Mouse (Mus musculus): ENCODE results near the gene Dnajb14.
"Not testable (repeated sequence)": the region's sequence is repeated elsewhere in the genome, so short reads cannot be mapped to it uniquely, and the experiment has no call there.

The Dnajb14 gene

DNA sequence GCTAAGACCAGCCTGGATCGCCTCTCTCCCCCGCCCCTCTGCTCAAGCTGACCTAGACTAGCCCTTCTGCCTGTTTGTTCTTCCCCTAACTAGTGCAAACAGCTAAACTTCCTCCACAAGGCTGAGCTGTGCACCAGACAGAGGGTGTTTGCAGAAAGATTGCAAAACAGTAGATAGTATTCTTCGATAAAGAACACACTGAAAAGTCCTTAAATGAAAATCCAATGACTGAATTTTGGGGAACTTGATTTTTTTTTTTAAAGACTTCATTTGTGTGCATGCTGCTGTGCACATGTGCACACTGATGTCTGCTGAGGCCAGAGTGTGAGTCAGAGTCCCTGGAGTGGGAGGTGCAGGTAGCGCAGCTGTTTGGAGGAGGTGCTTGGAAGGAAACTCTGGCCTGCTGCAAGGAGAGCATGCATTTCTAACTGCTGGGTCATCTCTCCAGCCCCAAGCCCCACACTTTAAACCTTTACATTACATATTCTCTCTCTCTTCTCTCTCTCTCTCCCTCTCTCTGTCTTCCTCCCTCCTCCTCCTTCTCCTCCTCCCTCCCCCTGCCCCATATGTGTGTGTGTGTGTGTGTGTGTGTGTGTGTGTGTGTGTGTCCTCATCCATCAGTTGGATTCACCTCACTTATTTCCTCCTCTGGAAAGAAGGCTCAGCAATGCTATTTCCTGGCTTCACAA is 84.9 kb downstream of the Dnajb14 start:
- peak; percentile 88 for DNase-seq (ENCODE audit: low read depth, low spot score)

DNA sequence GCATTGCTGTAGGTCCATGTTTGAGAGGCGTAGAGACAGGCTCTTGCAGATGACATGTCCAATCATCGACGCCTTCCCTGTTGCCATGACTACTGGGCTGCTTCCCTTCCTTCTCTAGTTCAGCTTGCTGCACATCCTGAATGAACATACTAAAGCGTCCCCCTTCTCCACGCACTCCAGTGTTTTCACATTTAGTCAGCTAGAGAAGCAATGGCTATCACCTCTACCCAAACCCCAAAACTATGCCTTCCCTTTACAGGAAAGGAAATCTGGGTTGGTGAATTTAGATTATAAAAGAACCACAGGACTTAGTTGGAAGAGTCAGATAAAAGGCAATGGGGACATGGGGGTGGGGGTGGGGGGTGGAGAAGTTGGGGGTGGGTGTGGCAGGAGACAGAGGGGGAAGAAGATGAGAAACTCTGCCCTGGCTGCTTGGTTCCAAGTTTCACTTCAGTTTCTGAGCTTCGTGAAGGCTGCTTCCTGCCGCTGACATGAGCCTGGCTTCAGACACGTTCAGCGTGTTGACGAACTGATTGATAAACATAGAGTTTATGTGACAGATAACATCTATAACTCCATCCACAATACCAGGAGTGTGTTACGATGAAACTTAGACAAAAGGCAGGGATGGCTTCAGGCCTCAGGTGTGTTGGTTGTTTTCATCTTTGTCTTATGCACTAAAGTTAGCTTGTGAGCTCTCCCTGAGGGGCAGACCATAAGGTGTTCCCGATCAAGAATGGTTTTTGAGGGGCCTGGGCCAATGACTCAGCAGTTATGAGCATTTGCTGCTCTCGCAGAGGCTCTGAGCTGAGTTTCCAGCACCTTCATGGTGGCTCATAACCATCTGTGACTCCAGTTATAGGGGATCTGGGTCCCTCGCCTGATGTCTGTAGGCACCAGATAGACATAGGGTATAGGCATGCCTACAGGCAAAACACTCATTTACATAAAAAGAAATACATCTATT is 85.7 kb downstream of the Dnajb14 start:
- DNase-seq (ENCODE audit: low read depth, low spot score), result peak; percentile 90

DNA sequence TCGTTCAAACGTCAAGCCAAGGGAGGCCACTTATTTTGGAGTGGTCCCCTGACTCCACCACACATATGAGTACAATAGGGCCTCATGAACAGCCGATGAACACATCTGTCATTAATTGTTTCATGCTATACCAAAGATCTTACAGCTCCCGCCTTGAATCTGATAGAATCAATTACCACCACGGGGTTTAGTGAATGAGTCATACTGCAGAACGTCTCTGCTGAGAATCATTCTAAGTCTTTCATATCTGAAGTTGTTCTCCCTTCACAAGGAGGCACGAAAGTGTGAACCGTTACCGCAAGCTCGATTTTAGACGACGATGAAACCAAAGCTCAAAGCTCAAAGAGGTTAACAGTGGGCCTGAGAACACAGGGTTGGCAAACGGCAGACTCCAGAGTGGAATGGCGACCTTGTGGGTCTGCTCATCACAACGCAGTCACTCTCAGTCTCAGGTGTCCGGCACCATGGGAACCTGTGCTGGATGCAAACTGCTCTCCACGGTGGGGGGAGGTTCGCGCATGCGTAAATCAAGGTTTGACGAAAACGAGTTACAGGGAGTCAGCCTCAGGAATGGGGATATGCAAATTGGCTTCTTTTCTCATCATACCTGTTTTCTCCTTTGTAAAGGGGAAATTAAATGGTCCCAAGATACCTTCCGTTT is 86.9 kb downstream of the Dnajb14 start:
- DNase-seq (ENCODE audit: low read depth, low spot score), result peak; percentile 93

DNA sequence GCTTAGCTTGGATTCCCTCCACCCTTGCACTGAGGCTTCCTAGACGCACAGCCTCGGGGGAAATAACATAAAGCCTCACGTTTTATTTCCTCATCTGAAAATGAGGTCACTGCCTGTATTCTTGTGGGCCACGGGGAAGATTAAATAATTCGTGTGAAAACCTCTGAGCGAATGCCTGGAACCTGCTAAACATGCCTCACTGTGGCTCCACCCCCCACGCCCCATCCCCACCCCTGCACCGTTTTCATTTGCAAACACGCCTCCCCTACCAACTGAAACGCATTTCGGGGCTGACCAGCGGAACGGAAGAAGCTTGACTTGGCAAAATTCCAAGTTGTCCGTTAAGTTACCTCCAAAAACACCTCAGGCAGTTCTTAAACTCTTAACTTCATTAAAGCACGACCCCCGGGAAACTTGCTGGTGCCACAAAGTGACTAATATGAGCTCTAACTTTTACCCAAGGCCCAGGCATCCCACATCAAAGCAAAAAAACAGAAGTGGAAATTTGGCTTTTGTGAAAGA is 88.1 kb downstream of the Dnajb14 start:
- peak; percentile 90 for DNase-seq (ENCODE audit: low read depth, low spot score)

DNA sequence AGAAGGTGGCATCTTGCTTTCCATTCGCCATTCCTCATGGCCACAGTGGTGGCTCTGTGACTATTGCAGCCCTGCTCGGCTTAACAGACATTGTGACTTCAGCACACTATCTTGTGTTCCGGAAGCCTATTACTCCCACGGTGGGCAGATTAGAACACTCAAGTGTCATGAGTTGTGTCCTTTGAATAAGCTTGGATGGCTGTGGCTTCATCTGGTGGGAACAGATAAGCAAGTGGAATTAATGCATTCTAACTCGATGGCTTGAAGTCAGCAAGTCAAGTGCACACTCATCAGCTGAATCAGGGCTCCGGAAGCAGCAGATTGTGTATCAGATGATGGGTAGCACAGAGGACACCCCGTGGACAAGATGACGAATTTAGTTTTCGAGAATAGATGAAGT is 90.4 kb downstream of the Dnajb14 start:
- no peak for DNase-seq (ENCODE audit: low read depth, low spot score)

DNA sequence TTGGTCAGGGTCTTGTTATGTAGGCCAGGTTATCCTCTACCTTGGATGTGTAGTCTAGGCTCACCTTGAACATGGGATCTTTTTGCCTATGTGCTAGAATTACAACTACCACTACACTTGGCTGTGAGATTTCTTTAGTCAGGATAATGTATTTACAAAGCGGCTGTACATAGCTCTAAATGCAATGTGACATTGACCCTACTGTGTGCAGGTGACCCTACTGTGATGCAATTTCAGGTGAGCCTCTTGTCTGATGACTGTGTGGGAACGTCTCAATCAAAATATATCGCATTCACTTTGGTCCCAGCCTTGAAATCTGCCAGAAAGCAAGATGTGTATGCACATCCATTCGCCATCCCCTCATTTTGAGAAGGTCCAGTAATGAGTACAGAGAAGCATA is 90.9 kb downstream of the Dnajb14 start:
- no peak for DNase-seq (ENCODE audit: low read depth, low spot score)

DNA sequence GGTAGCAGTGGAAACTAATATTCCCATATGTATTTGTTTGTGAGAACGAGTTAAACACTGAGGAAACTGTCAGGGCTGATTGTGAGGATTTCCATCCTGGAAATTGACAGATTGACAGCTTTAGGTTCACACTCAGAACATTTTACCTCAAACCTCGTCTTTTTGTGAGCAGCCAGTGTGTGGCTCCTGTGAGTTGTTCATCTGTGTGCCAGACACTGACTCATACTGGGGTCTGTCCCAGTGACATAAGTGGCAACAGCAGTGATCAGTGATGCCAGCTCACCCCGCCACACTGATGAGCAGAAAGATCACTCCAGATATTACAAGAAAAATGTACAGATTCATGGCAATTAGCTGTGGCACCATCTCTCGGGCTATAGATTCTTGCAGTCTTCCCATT is 92.0 kb downstream of the Dnajb14 start:
- DNase-seq (ENCODE audit: low read depth, low spot score), result no peak

DNA sequence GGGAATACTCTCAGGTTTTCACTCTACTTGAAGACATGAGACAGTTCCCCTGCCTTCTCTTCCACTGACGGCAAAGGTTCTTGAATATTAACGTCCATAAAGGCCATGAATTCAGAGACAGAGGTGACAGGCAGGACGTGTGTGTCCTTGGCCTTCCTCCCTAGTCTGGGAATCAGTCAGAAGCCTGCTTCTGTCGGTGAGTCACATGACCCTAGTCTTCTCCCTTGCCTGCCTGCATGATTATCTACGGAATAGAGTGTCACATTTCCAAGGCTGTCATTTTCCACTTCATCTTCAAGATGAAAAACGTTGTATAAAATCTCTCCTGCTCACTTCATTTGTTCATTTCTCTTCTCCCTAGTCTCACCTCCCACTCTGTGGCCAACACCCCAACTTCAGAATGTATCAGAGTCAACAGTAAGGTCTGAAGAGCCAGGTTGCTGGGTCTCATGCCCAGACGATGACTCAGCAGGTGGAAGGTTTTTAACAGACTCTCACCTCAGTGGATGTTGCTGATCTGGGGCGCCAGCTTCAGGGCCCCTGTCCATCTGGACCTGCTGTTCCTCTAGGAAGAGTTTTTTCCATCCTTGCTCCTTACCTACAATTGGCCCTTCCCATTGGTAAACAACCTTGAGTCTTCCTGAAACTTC is 94.4 kb downstream of the Dnajb14 start:
- no peak for DNase-seq (ENCODE audit: low read depth, low spot score)

DNA sequence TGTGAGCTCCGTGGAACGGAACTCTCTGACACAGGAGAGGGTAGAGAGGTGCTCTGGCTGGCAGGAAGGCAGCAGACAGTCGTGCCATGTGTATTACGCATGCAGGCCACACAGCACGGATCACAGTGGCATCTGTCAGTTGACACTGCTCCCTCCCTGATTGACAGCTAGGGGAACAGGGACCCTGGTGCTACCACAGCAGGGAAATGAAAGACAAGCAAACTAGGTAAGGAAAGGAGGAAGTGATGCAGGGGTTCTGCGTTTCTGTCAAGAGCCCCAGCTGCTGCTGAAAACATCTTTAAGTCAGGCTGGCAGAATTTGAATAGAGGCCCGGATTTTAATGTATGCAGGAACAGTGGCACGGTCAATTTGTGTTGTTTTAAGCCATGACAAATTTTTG is 96.0 kb downstream of the Dnajb14 start:
- peak; percentile 83 for DNase-seq (ENCODE audit: low read depth, low spot score)

DNA sequence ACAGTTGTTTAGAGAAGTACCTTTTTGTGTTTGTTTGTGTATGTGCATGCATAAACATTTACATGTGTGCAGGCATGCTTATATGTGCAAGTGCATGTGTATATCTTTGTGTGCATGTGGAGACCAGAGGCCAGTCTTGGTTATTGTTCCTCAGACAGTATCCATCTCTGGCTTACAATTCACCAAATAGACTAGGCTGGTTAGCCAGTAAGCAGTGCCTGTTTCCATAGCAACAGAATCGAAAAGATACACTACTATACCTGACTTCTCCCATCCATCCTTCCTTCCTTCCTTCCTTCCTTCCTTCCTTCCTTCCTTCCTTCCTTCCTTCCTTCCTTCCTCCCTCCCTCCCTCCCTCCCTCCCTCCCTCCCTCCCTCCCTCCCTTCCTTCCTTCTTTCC is 96.5 kb downstream of the Dnajb14 start:
- not testable (repeated sequence) for DNase-seq (ENCODE audit: low read depth, low spot score)

Measured in A20 (cell line).